Mouse (Mus musculus) olfactory bulb, adult 2 months (tissue): ENCODE measurements around the gene Erc1.

Source experiments
- CTCF ChIP-seq: fragments of 200-500 bp; IDR thresholded peaks from 2 replicates; pipeline ENCODE4 v1.5.1; 2012; ENCODE audit warnings: low read depth, mild to moderate bottlenecking, low read length, moderate library complexity; ENCODE audit not compliant: insufficient read depth
- POLR2A ChIP-seq: fragments of 200-500 bp; IDR thresholded peaks from 2 replicates; pipeline ENCODE4 v1.6.1; 2012; ENCODE audit warnings: mild to moderate bottlenecking, low read depth, low read length, moderate library complexity; ENCODE audit not compliant: insufficient read depth

GRCm38 (mm10) chr6:119735937-119736336, 112.0 kb downstream of the Erc1 start:
- TF ChIP-seq POLR2A (no peak), CTCF (no peak)
